Mouse (Mus musculus) brain, embryonic 14.5 days (tissue): ENCODE results near the gene Olfr689.
"Not testable (repeated sequence)": the region's sequence is repeated elsewhere in the genome, so short reads cannot be mapped to it uniquely, and the experiment has no call there.

ENCODE experiments used
- CTCF ChIP-seq: fragments of 200-500 bp; IDR thresholded peaks from 2 replicates; pipeline ENCODE4 v1.5.1; 2012; ENCODE audit warnings: inconsistent platforms, mild to moderate bottlenecking, moderate library complexity, borderline replicate concordance; ENCODE audit not compliant: insufficient read depth, insufficient read length; ENCODE audit errors: extremely low read depth
- POLR2A ChIP-seq: fragments of 200-500 bp; IDR thresholded peaks from 2 replicates; pipeline ENCODE4 v1.6.1; 2012; ENCODE audit warnings: mild to moderate bottlenecking, inconsistent platforms, borderline replicate concordance; ENCODE audit not compliant: poor library complexity, insufficient read depth, insufficient read length, severe bottlenecking; ENCODE audit errors: extremely low read depth

GRCm38 (mm10) chr7:105356487-105356886, 45.5 kb downstream of the Olfr689 start:
- TF ChIP-seq CTCF, POLR2A: not testable (repeated sequence)
